Mouse (Mus musculus) erythroid progenitor cell, adult 5-6 weeks (primary cell): ENCODE results near the gene 4932414N04Rik. TPM values are rescaled to one million over a fixed set of nuclear protein-coding genes. Genes with fewer than 3 reads are reported as not detected.

Source experiments
- total RNA-seq, 2 experiments: library from RNA; stranded (forward) in 1 of 2; stranded (reverse) in 1 of 2; fragments of 150-400 nt in 1 of 2; fragments of 186-747, 209-891 nt in 1 of 2; gene quantifications; 2 replicates each; pipeline versions ENCODE4 v1.2.3 to v1.2.4; 2015 to 2017; ENCODE audit warnings: low replicate concordance in 2 of 2

Gene 4932414N04Rik
- total RNA-seq, 2 experiments from 2014 or later: not detected

Other genes starting within 250 kb of the 4932414N04Rik start
- 2.2 and 15.1 TPM in 2 replicates for gene Stk39, start 184.2 kb upstream of the 4932414N04Rik start, total RNA-seq (2015; ENCODE audit: low replicate concordance)
- gene Stk39, start 184.2 kb upstream of the 4932414N04Rik start, total RNA-seq (2017; ENCODE audit: low replicate concordance): 1.1 and 1.7 TPM in 2 replicates
- not detected in 2 replicates for gene 4933409G03Rik, start 74.1 kb upstream of the 4932414N04Rik start, total RNA-seq (2015; ENCODE audit: low replicate concordance)
- not detected in 2 replicates for gene 4933409G03Rik, start 74.1 kb upstream of the 4932414N04Rik start, total RNA-seq (2017; ENCODE audit: low replicate concordance)
- 10.9 and 11.5 TPM in 2 replicates for gene Cers6, start 205.0 kb downstream of the 4932414N04Rik start, total RNA-seq (2015; ENCODE audit: low replicate concordance)
- gene Cers6, start 205.0 kb downstream of the 4932414N04Rik start, total RNA-seq (2017; ENCODE audit: low replicate concordance): 3.3 and 7.3 TPM in 2 replicates